Mouse (Mus musculus) frontal cortex, postnatal 36 days (tissue): ENCODE measurements around the gene Calr3.

ENCODE experiments used
- DNase-seq, 2 experiments: peaks; one replicate each; pipeline ENCODE4 v3.0.0; 2022; ENCODE audit warnings: low spot score in 2 of 2

The Calr3 gene

DNA sequence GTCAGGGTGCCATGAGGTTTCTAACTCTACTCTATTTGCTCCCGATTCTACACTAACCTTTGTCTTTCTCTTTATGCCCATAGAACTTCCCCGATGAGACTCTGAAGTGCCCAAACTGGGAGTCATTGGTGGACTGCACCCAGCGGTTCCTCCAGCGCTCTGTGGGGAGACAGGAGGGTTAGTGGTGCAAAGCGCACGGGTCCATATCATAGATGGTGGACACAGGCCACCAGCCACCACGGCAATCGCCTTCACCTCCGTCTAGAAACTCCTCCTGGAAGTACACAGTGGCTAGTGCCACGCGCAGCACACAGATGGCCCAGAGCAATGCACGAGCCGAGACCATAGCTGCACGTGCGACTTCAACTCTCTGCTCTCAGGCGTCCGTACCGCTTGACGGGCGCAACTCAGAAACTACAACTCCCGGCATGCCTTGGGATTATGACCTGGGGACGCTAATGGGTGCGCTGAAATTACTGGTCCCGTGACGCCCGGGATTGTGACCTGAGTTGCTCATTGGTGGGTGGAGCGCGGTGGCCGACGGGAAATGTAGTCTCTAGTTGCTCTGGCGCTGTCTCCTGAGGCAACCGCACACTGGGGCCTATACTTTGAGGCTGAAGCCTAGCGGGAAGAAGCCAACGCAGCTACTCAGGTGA, at the start of gene Calr3, which contains the start of gene 1700030K09Rik:
Gene Calr3, minus strand, starts transcription at position 533 of the 656 bp plus-strand sequence.
Gene 1700030K09Rik, plus strand, starts transcription at position 543 of the 656 bp plus-strand sequence.
- peak; percentile 98 to 99 for DNase-seq

GRCm38 (mm10) chr8:72493381-72493780, 49.7 kb upstream of the Calr3 start:
- no peak for DNase-seq

DNA sequence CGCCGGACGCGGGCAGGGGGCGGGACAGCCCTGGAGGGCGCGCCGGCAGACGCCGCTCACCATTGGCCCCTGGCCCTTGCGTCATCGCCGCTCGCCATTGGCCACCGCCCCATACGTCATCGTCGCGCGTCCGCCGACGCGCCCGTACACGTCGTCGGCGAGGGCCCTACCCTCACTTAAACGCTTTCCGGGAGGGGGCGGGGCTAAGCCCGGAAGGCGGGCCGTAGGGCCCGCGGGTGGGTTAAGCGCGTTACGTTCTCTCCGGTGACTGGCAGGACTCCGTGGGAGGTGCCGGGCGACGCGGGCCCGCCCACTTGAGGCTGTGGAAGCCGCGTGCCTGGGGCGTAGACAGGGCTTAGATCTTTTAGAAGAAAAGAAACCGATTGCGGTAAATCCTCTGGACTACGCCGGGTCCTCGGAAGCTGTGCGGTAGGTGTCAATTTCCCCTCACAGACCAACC, 49.0 kb upstream of the Calr3 start:
- peak; percentile 99 for DNase-seq

DNA sequence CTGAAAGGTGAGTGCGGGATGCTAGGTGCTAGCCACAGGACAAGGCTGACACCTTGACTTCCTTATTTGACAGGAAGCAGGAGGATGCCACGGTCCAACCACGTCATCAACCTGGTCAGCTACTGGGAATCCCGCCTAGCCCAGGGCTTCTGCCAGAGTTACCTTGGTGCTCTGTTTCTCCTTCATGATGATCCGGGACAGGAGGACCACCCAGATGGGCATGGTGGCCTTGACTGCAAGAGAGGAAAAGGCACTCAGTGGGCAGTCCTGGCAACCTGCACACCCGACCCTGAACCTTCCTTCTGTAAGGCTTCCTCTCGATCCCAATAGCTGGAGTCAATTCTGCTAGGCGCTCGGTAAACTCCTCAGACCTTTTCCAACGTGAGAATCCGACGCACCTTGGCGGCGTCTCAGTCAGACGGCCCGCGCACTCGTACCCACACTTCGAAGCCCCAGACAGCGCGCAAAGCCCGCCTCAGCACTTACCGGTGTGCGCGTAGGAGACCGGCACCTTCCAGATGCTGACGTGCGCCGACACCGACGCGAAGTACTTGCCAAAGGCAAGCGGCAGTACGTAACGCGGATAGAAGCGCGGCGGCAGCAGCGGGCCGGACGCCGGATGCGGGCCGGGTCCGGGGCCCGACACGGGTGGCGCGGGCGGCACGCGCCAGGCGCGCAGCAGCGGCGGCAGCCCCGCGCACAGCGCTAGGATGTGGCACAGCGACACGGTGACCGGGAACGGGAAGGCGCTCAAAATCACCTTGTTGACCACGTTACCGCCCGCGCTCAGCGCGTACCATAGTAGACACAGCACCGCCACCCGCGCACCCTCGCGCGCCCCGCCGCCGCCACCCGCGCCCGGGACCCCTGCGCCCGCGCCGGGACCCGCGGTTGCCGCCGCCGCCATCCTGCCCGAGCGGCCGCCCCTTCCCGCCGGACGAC, 48.3 kb upstream of the Calr3 start, which contains the start of gene Slc35e1:
Gene Slc35e1, minus strand, starts transcription at position 935 of the 942 bp plus-strand sequence.
- DNase-seq = peak; percentile 37 to 46

- DNase-seq = no peak
These were observed 47.3 kb upstream of the Calr3 start for GRCm38 (mm10) chr8:72491017-72491416.

DNA sequence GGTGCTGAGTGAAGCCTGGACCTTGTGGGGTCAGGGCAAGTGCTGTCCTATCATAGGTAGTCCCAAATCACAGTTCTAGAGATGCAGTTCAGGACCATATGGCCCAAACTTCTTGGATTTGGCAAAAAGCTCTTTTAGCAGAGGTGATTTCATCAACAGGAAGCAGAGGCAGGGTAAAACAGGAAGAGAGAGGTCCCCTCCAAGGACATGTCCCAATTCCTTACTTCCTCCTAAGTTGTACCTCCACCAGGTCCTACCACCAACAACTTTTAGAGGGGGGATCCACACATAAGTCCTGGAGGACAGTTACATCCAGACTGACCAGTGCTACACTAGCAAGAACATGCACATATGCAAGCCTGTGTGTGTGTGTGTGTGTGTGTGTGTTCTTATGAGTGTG, 43.3 kb upstream of the Calr3 start:
- DNase-seq = no peak

GRCm38 (mm10) chr8:72485456-72486199, 42.0 kb upstream of the Calr3 start:
- no peak for DNase-seq

GRCm38 (mm10) chr8:72474826-72475546, 31.3 kb upstream of the Calr3 start, which contains the start of gene Cherp:
TSS of gene Cherp (minus strand) at chr8:72475226.
- peak; percentile 98 to 99 for DNase-seq

DNA sequence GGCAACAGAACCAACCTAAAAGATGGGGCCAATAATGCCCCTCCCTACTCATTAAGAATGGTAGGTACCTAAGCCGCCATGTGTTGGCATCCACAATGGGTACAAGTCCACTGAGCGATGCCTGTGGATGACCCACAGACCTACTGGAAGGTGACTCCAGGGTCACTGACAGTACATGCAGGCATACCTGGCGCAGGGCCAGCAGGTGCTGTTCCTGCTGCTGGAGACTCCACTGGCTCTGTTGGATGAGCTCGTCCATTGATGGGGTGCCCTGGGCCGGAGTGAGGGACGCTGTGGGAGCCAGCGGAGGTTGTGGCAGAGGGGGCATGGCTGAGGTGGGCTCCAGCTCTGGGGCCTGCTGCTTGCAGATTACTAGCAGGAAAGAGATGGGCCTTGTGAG, 27.0 kb upstream of the Calr3 start:
- DNase-seq = no peak

- DNase-seq = no peak
These were observed 26.3 kb upstream of the Calr3 start for GRCm38 (mm10) chr8:72469984-72470383.

- DNase-seq = no peak
These were observed 25.6 kb upstream of the Calr3 start for GRCm38 (mm10) chr8:72469243-72469642.

- DNase-seq = no peak
These were observed 20.5 kb upstream of the Calr3 start for GRCm38 (mm10) chr8:72464211-72464610.

DNA sequence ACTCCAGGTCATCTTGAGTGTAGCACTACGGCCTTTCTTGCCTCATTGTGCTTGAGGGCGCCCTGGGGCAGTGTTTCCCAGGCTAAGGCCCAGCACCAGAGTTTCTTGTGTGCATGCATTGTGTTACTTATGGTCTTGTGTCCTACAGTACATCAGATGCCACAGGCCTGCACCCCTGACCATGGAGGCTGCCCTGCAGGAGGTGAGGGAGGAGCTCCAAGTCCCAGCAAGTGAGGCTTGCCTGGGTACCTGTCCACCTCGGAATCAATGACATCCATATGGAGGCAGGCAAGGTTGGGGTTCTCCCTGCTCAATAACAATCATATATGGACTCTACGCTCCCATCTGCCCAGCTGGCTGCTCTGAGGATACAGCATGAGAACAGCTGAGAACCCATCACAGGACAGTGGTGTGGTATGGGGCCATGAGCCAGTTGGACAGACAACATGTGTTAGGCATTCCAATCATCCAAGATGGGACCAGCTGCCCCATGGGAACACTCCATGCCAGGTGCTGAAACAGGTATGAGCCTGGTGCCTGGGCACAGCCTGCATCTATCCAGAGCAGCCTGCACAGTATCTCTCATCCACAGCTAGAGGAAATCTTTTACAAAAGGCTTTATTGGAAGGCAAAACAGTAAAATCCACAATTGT, 16.3 kb upstream of the Calr3 start:
- DNase-seq = no peak

DNA sequence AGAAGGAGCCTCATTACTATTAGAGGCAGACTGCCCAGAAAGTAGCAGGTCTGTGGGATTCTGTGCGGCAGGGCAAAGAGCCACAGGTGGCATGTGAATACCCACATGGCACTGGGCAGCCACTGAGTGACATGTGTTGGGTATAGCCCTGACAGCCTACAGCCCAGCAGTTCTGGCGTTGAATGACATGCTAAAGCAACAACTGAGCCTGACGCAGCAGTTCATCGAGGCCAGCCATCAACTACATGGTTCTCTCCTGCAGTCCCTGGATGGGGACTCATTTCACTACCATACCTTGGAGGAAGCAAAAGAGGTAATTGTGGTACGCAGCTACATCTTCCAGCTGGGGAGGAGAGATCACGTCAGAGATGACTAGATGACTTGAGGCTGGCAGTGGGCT, 14.8 kb upstream of the Calr3 start:
- no peak for DNase-seq

- DNase-seq = no peak
These were observed 14.1 kb upstream of the Calr3 start for GRCm38 (mm10) chr8:72457806-72458205.

GRCm38 (mm10) chr8:72455317-72455716, 11.6 kb upstream of the Calr3 start:
- no peak for DNase-seq

DNA sequence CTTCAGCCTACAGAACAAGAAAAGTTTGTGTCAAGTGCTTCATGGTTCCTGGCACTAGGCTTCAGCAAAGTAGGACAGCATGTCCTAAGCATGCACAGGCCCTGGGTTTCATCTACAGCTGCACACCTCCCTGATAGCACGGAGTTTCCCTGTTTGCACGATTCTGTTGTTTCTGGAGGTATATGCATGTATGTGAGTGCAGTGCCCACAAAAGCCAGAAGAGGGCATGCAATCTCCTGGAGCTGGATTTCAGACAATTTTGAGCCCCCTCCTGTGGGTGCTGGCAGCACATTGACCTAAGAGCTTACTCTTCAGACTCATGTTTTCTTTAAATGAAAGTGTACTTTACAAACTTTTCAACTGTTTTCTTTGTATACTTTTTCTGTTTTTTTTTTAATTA, 10.2 kb upstream of the Calr3 start:
- no peak for DNase-seq

- DNase-seq = no peak
These were observed 7.8 kb upstream of the Calr3 start for GRCm38 (mm10) chr8:72451516-72451915.

- DNase-seq = no peak
These were observed 1.4 kb upstream of the Calr3 start for GRCm38 (mm10) chr8:72445071-72445470.

DNA sequence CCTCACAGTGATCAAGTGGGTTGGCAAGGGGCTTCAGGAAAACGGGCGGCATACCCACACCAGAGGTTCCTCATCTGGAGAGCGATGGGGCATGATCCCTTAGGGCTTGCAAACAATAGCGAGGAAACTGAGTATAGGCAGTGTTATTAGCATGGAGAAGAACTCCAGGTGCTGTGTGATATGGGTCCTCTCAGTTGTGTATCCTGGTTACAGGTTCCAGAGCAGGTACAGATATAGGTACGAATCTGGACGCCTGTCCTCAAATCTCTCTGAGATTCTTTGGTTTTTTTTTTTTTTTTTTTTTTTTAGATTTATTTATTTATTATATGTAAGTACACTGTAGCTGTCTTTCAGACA, 302 bp upstream of the Calr3 start:
- no peak for DNase-seq
